ENCODE assay signal across 20 mouse cellular contexts in the genomic region with DNA sequence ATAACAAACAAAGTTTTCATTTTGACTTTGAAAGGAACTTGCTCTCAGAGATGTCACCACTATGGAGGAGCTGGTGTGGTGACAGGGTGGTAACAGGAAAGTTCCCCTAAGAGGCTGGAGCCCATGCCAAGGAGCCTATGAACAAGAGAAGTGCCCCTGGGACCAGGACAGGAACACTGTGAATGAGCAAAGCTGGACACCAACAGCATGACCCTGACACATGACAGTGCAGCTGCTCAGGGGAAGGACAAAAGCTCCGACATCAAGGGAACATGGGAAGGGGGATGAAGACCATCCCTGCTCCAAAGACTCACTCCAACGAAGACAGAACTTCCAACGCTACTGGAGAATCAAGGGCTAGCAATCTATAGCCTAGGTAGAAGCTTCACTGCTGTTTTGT.
"Had no signal": no experiment of that assay in that cellular context is flagged by ENCODE, and none has a peak within 500 bp of the region (broad histone marks: within the 10 kb centered on the region; RNA-seq: fewer than 3 reads in every experiment).

No protein-coding gene starts in this region.

- H3K27ac ChIP-seq: kidney, embryonic 15.5 days; limb, embryonic 10.5 days; limb, embryonic 13.5 days; liver, embryonic 13.5 days; midbrain, embryonic 12.5 days; midbrain, embryonic 15.5 days had no signal

- DNase-seq: kidney, adult 11 months; kidney, adult 8-10 months; kidney, postnatal 10 days; kidney, postnatal 36 days; liver, embryonic 13.5 days; lung, adult 2 months; lung, postnatal 14 days; lung, postnatal 4 days; right cerebral cortex, adult 18-20 months; right cerebral cortex, postnatal 14 days; right cerebral cortex, postnatal 4 days; spleen, adult 18-20 months; thymus, adult 2 months; thymus, postnatal 14 days; thymus, postnatal 4 days had no signal

- H3K4me3 ChIP-seq: kidney, embryonic 15.5 days; limb, embryonic 10.5 days; limb, embryonic 13.5 days; liver, embryonic 13.5 days; midbrain, embryonic 12.5 days; midbrain, embryonic 15.5 days had no signal
